Mouse (Mus musculus) embryonic fibroblast, embryonic 13.5 days (primary cell): ENCODE measurements at regions not wholly inside any gene's neighbourhood (a gene's known extent, or its start where the extent isn't known, plus 50 kb on each side); places are given as distances from the start of the nearest gene placed in this dataset.

Source experiments
- CTCF ChIP-seq: IDR thresholded peaks from 2 replicates; pipeline ENCODE4 v1.5.1; 2011; ENCODE audit warnings: mild to moderate bottlenecking, control low read depth, low read length, moderate library complexity, borderline replicate concordance; ENCODE audit not compliant: insufficient read depth
- POLR2A ChIP-seq: IDR thresholded peaks from 2 replicates; pipeline ENCODE4 v1.6.1; 2011; ENCODE audit warnings: low read depth, mild to moderate bottlenecking, control low read depth, low read length, moderate library complexity

DNA sequence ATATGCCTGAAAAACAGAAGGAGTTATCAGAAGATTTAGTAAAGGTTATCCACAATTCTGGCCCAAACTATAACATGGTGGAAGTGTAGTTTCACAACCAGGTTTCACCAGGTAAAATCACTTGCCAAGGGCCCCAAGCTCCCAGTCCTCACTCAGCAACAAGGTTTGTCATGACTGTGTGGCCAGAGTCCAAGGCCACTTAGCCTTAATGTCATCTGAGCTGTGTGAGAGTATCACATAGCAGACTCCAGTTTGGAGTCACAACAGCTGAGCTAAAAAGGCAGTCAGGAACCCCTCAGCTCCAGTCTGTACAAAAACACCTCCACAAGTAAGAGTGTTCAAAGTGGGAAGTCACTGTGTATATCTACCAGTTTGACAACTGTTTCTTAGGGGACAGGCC is 156.5 kb upstream of the Cadps start:
- TF ChIP-seq CTCF (no peak), POLR2A (no peak)
